Mouse (Mus musculus): ENCODE results near the gene Gm45140.
"Not testable (repeated sequence)": the region's sequence is repeated elsewhere in the genome, so short reads cannot be mapped to it uniquely, and the experiment has no call there.

The Gm45140 gene

GRCm38 (mm10) chr6:87775588-87776245, 59.9 kb downstream of the Gm45140 start:
- DNase-seq (ENCODE audit: low read depth), result no peak

- no peak for DNase-seq (ENCODE audit: low read depth)
Measured at GRCm38 (mm10) chr6:87774909-87775308, 60.7 kb downstream of the Gm45140 start.

GRCm38 (mm10) chr6:87774466-87774865, 61.1 kb downstream of the Gm45140 start:
- no peak for DNase-seq (ENCODE audit: low read depth)

DNA sequence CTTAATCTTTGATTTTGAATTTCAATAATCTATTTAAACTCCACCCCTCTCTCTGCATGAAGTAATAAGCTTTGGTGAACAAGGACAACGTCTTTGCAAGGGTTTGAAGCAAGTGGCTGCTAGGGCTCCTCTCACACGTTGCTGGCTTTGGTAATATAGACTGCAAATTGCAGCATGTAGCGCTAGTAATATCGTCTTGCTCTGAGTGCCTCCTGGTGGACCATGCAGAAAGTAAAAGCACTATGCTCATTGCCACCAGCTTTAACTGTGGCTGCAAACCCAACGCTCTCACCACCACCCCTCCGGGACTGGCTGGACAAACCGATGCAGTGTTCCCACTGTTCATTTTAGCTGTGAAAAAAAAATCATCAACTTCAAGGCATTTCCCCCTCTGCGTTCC, 65.0 kb downstream of the Gm45140 start:
- DNase-seq (ENCODE audit: low read depth), result no peak

DNA sequence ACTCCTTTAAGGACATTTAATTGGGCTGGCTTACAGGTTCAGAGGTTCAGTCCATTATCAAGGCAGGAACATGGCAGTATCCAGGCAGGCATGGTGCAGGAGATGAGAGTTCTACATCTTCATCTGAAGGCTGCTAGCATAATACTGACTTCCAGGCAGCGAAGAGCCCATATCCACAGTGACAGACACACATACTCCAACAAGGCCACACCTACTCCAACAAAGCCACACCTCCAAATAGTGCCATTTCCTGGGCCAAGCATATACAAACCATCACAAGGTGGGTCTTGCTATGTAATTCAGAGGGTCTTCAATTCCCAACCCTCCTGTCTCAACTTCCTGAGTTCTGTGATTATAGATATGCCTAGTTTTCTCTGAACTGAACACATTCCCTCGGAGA, 71.3 kb downstream of the Gm45140 start:
- not testable (repeated sequence) for DNase-seq (ENCODE audit: low read depth)

GRCm38 (mm10) chr6:87763376-87764280, 72.0 kb downstream of the Gm45140 start:
- no peak for DNase-seq (ENCODE audit: low read depth)

GRCm38 (mm10) chr6:87762161-87762560, 73.4 kb downstream of the Gm45140 start:
- no peak for DNase-seq (ENCODE audit: low read depth)

GRCm38 (mm10) chr6:87759850-87760249, 75.7 kb downstream of the Gm45140 start:
- no peak for DNase-seq (ENCODE audit: low read depth)

- no peak for DNase-seq (ENCODE audit: low read depth)
Measured at GRCm38 (mm10) chr6:87759404-87759803, 76.2 kb downstream of the Gm45140 start.

DNA sequence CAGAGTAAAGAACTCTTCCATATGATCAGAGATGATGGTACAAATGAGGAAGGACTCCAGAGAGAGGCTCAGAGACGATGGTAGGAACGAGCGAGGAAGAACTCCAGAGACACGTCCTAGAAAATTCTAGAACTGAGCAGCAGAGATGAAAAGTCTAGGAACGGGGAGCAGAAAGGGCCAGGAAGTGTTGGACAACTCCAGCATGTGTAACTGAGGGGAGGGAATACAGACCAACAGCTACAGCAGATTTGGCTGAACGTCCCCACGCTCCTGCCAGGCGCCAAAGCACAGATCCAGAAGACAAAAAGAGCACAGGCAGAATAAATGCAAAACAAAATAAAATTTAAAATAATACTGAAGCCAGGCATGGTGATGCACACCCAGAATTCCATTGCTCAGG, 78.7 kb downstream of the Gm45140 start:
- DNase-seq (ENCODE audit: low read depth), result no peak

- no peak for DNase-seq (ENCODE audit: low read depth)
Measured at GRCm38 (mm10) chr6:87755196-87755595, 80.4 kb downstream of the Gm45140 start.

DNA sequence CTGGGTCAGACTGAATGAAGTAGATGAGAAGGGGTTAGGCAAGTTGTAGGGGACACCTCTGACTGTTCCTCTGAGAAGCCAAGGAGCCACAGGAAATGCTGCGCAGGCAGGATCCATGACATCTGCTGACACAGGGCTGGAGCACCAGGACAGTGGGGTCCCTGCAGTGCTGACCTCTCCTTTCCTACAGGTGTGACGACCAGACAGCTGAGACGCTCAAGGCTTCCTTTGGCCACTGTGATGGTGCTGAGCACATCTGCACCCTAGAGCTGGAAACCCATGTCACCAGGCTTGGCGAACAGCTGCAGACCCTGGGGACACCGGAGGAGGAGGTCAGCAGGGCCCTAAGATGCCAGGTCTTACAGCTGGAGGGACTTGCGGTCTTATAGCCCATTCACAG, 84.0 kb downstream of the Gm45140 start:
- DNase-seq (ENCODE audit: low read depth), result no peak

GRCm38 (mm10) chr6:87750184-87750910, 85.2 kb downstream of the Gm45140 start:
- no peak for DNase-seq (ENCODE audit: low read depth)

GRCm38 (mm10) chr6:87748531-87748930, 87.1 kb downstream of the Gm45140 start:
- no peak for DNase-seq (ENCODE audit: low read depth)

- no peak for DNase-seq (ENCODE audit: low read depth)
Measured at GRCm38 (mm10) chr6:87748078-87748477, 87.5 kb downstream of the Gm45140 start.

GRCm38 (mm10) chr6:87746849-87747248, 88.7 kb downstream of the Gm45140 start:
- DNase-seq (ENCODE audit: low read depth), result no peak

GRCm38 (mm10) chr6:87746059-87746458, 89.5 kb downstream of the Gm45140 start:
- no peak for DNase-seq (ENCODE audit: low read depth)

DNA sequence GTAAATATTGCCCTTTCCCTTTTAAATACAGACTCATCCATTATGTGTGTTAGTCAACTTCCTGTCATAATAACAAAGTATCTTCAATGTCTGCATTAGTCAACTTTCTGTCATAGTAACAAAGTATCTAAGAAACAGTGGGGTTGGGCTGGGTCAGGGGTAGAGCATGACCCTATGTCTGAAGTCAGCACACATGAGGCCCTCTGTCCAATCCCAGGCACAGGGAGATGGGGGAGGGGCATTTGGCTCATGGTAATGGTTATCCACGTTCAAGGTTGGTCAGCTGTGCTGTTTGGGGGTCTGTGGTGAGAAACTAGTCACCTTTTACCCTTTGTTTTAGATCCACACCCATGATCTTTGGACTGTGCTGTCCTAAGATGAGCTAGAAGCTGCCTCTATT, 90.3 kb downstream of the Gm45140 start:
- DNase-seq (ENCODE audit: low read depth), result no peak

GRCm38 (mm10) chr6:87744632-87745031, 91.0 kb downstream of the Gm45140 start:
- DNase-seq (ENCODE audit: low read depth), result no peak

GRCm38 (mm10) chr6:87743281-87743680, 92.3 kb downstream of the Gm45140 start:
- DNase-seq (ENCODE audit: low read depth), result no peak

GRCm38 (mm10) chr6:87742804-87743203, 92.8 kb downstream of the Gm45140 start:
- DNase-seq (ENCODE audit: low read depth), result no peak

GRCm38 (mm10) chr6:87741978-87742377, 93.6 kb downstream of the Gm45140 start:
- no peak for DNase-seq (ENCODE audit: low read depth)

DNA sequence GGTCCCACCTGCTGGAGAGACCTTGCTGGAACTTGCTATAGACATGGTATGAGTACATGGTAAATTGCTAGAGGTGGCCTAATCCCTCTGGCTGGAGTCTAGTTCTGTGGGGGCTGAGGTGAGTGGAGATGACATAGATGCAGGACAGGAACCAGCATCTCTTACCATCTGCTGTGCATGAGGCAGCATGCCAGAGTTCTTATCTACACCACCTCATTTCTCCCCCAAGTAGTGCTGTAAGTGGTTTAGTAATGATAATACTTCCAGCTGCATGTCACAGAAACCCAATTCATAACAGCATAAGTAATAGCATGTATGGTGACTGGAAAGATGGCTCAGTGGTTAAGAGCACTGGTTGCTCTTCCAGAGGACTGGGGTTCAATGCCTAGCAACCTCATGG, 95.1 kb downstream of the Gm45140 start:
- no peak for DNase-seq (ENCODE audit: low read depth)
